Mouse (Mus musculus) bone marrow, adult 2 months (tissue): ENCODE results near the gene Wdr26. TPM values are rescaled to one million over a fixed set of nuclear protein-coding genes. Genes with fewer than 3 reads are reported as not detected.

Source experiments
- H3K27ac ChIP-seq: fragments of 200-500 bp; 2 replicates; pipeline ENCODE4 v1.5.1; 2012; ENCODE audit warnings: low read depth, mild to moderate bottlenecking, control low read depth, inconsistent platforms, low read length; ENCODE audit not compliant: control insufficient read depth, poor library complexity, insufficient read depth
- H3K4me1 ChIP-seq: fragments of 200-500 bp; 2 replicates; pipeline ENCODE4 v1.6.1; 2011; ENCODE audit warnings: low read length; ENCODE audit not compliant: control insufficient read depth, insufficient read depth
- H3K4me3 ChIP-seq: fragments of 200-500 bp; replicated peaks from 2 replicates; pipeline ENCODE3; 2011; ENCODE audit warnings: mild to moderate bottlenecking, low read depth, low read length, control low read depth; ENCODE audit not compliant: control insufficient read depth
- CTCF ChIP-seq: fragments of 200-500 bp; IDR thresholded peaks from 2 replicates; pipeline ENCODE4 v1.5.1; 2011; ENCODE audit warnings: low read length, control low read depth; ENCODE audit not compliant: control insufficient read depth, insufficient read depth
- POLR2A ChIP-seq: fragments of 200-500 bp; IDR thresholded peaks from 2 replicates; pipeline ENCODE4 v1.6.1; 2011; ENCODE audit warnings: low read depth, mild to moderate bottlenecking, control low read depth, low read length, borderline replicate concordance; ENCODE audit not compliant: control insufficient read depth
- WGBS: fragments of 180-500 bp; shearing (Covaris S2); methylation state at CpG from one replicate; pipeline ENCODE4 v1.1.7; 2018; 5-methylcytosine and 5-hydroxymethylcytosine counted together
- polyA plus RNA-seq: library from polyadenylated mRNA; stranded (reverse); fragments of >200 nt; gene quantifications from 2 replicates; pipeline ENCODE4 v1.2.4, GENCODE M21; 2011; ENCODE audit warnings: low replicate concordance; ENCODE audit not compliant: missing spikeins, insufficient read depth, insufficient read length

The Wdr26 gene
- polyA plus RNA-seq, 1 experiment: 115 TPM

- Histone ChIP-seq H3K27ac (no peak overlapping the region), H3K4me1 (no peaks in the 10 kb centered on the region), H3K4me3 (no peak overlapping the region)
- TF ChIP-seq POLR2A (no peak), CTCF (no peak)
- WGBS: 90% methylated on average over 2 of the region's 2 CpGs
Observed at GRCm38 (mm10) chr1:181124145-181124544, 87.7 kb downstream of the Wdr26 start.

Other genes with a start within 250 kb of the Wdr26 start
- gene Ephx1, start 191.1 kb downstream of the Wdr26 start, polyA plus RNA-seq: 7.2 and 13.4 TPM in 2 replicates
- not detected in 2 replicates for gene 9130409I23Rik, start 160.8 kb downstream of the Wdr26 start, polyA plus RNA-seq
- 13.7 and 18.1 TPM in 2 replicates for gene Nvl, start 67.8 kb downstream of the Wdr26 start, polyA plus RNA-seq
- gene Cnih4, start 67.3 kb downstream of the Wdr26 start, polyA plus RNA-seq: 33.9 and 52.1 TPM in 2 replicates
- gene Cnih3, start 140.6 kb upstream of the Wdr26 start, polyA plus RNA-seq: 2.7 TPM in 1 of 2 replicates, not detected in the other